Mouse (Mus musculus) lung, adult 2 months (tissue): ENCODE data around the gene Ccdc157.

Experiments used
- CTCF ChIP-seq: fragments of 200-500 bp; IDR thresholded peaks from 2 replicates; pipeline ENCODE4 v1.5.1; 2011; ENCODE audit warnings: mild to moderate bottlenecking, low read length, control low read depth; ENCODE audit not compliant: insufficient read depth
- POLR2A ChIP-seq: fragments of 200-500 bp; IDR thresholded peaks from 2 replicates; pipeline ENCODE4 v1.6.1; 2011; ENCODE audit warnings: low read depth, mild to moderate bottlenecking, control low read depth, low read length, borderline replicate concordance; ENCODE audit errors: extremely low read depth

DNA sequence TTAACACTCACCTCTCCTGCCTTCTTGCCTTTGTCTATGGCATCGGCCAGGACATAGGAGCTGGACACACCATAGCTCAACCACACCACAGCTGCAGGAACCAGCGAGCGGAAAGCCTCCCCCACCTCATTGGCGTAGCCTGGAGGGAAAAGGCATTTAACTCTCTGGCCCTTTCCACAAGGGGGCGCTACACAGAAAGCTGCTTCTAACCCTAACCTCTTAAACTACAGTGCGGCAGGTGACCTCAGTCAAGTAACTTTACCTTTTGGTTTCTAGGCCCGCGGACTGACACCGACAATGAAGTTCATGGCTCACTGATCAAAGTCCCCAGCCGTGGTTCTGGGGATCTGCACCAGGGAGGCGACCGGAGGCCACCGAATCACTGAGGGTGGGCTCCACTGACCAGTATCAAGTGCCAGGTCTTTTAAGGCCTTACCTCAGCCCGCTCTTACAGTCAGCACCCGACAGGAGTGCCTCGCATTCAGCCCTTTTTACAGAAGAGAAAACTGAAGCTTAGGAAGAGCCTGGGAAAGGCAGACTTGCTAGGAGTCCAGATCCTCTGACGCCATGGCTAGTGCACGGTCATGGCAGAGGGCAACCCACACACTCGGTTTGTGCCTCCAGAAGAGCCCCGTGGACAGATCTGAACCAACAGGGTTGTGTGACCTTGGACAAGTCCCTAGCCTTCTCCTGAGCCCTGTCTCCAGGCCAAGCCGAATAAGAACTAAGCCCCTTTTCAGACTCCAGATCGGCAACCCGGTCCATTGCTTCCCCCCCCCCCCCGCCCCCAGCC, 65.5 kb downstream of the Ccdc157 start:
- no peak for TF ChIP-seq POLR2A
- peak; percentile 70 for TF ChIP-seq CTCF
